Mouse (Mus musculus): Measurements from ENCODE around the gene Caprin2.

DNA sequence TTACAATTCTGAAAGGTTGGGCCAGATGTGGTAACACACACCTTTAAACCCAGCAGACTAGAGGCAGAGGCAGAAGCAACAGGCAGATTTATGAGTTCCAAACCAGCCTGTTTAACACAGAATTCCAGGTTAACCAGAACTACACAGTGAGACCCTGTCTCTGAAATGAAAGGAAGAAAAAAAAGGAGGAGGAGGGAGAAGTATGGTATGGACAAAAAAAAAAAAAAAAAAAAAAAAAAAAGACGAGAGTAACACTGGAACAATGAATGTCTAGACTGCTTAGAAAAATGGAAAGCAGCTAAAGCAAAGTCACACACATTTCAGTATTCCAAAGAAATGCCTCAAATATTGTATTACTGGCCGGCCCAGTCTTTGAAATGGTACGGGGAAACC is 65.7 kb downstream of the Caprin2 start:
- TF ChIP-seq CEBPB (IDR thresholded peaks at IDR 0.05; ENCODE audit: insufficient read depth, poor library complexity, severe bottlenecking) (no peak), POLR2AphosphoS2 (IDR thresholded peaks at IDR 0.05; ENCODE audit: insufficient read length, low read depth) (no peak), POLR2A (IDR thresholded peaks at IDR 0.05; ENCODE audit: insufficient read length, low read depth) (no peak), MYOD1 (IDR thresholded peaks at IDR 0.05; ENCODE audit: control insufficient read depth in 1 of 3, insufficient read length in 2 of 3, low read depth in 2 of 3) (no peak), SRF (IDR thresholded peaks at IDR 0.05; ENCODE audit: control insufficient read depth, insufficient read length, low read depth) (no peak), MAX (IDR thresholded peaks at IDR 0.05; ENCODE audit: low read depth) (no peak), USF1 (IDR thresholded peaks at IDR 0.05; ENCODE audit: low read depth) (no peak), TCF3 (IDR thresholded peaks at IDR 0.05; ENCODE audit: insufficient read length, low read depth) (no peak)
